Mouse (Mus musculus) bone marrow, adult 2 months (tissue): ENCODE measurements around the gene Ssbp2. TPM values are rescaled to one million over a fixed set of nuclear protein-coding genes. Genes with fewer than 3 reads are reported as not detected.

ENCODE experiments used
- H3K27ac ChIP-seq: fragments of 200-500 bp; 2 replicates; pipeline ENCODE4 v1.5.1; 2012; ENCODE audit warnings: low read depth, mild to moderate bottlenecking, control low read depth, inconsistent platforms, low read length; ENCODE audit not compliant: control insufficient read depth, poor library complexity, insufficient read depth
- H3K4me1 ChIP-seq: fragments of 200-500 bp; 2 replicates; pipeline ENCODE4 v1.6.1; 2011; ENCODE audit warnings: low read length; ENCODE audit not compliant: control insufficient read depth, insufficient read depth
- H3K4me3 ChIP-seq: fragments of 200-500 bp; replicated peaks from 2 replicates; pipeline ENCODE3; 2011; ENCODE audit warnings: mild to moderate bottlenecking, low read depth, low read length, control low read depth; ENCODE audit not compliant: control insufficient read depth
- CTCF ChIP-seq: fragments of 200-500 bp; IDR thresholded peaks from 2 replicates; pipeline ENCODE4 v1.5.1; 2011; ENCODE audit warnings: low read length, control low read depth; ENCODE audit not compliant: control insufficient read depth, insufficient read depth
- POLR2A ChIP-seq: fragments of 200-500 bp; IDR thresholded peaks from 2 replicates; pipeline ENCODE4 v1.6.1; 2011; ENCODE audit warnings: low read depth, mild to moderate bottlenecking, control low read depth, low read length, borderline replicate concordance; ENCODE audit not compliant: control insufficient read depth
- WGBS: fragments of 180-500 bp; shearing (Covaris S2); methylation state at CpG from one replicate; pipeline ENCODE4 v1.1.7; 2018; 5-methylcytosine and 5-hydroxymethylcytosine counted together
- polyA plus RNA-seq: library from polyadenylated mRNA; stranded (reverse); fragments of >200 nt; gene quantifications from 2 replicates; pipeline ENCODE4 v1.2.4, GENCODE M21; 2011; ENCODE audit warnings: low replicate concordance; ENCODE audit not compliant: missing spikeins, insufficient read depth, insufficient read length

Gene Ssbp2
- polyA plus RNA-seq, 1 experiment, result 12.8 TPM

DNA sequence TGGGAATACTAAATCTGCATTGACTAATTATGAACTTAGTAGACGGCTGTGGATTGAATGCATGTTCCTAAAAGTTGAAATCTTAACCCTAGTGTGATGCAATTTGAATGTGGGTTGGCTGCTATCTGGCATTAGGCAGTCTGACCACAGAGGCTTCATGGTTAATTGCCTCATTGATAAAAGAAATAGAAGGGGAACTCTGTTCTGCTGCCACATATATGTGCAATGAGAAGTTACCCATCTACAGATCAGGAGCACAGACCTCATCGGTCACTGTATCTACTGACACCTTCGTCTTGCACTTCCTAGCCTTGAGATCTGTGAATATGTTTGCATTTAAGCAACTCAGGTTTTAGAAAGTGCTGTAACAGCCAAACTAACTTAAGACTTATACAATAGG lies 151.8 kb downstream of the Ssbp2 start:
- H3K27ac ChIP-seq, result no peak overlapping the region
- no peak overlapping the region for H3K4me3 ChIP-seq
- no peaks in the 10 kb centered on the region; the same call in 1 of the 2 replicates for H3K4me1 ChIP-seq
- WGBS, result 14% methylated on average over 3 of the region's 3 CpGs
- TF ChIP-seq CTCF (no peak), POLR2A (no peak)

GRCm38 (mm10) chr13:91612578-91612977 lies 152.5 kb downstream of the Ssbp2 start:
- no peak overlapping the region for H3K4me3 ChIP-seq
- H3K27ac ChIP-seq, result no peak overlapping the region
- no peak for TF ChIP-seq CTCF
- H3K4me1 ChIP-seq, result no peaks in the 10 kb centered on the region
- 72% methylated on average over 4 of the region's 4 CpGs for WGBS

DNA sequence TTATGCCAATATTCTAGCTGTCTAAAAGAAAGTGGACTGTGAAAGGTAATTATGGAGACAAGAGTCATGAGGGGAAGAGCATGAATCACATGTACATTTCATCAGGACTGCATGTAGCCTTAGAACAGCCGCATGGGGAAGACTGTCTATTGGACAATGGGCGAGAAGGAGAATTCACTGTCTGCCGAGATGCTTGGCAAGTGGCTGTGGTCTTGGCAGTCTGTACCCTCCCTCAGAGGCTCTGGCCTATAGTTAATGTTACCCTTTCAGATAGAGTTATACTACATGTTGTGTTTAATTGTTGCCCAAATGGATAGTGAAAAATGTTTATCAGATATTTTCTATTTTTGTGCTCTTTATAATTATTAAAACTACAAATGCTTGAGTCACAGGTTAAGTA lies 156.0 kb downstream of the Ssbp2 start:
- Histone ChIP-seq H3K4me3 (no peak overlapping the region), H3K27ac (no peak overlapping the region), H3K4me1 (no peaks in the 10 kb centered on the region)
- TF ChIP-seq CTCF (no peak), POLR2A (no peak)
- WGBS, result 87% methylated on average over 3 of the region's 3 CpGs

GRCm38 (mm10) chr13:91616876-91617275 lies 156.8 kb downstream of the Ssbp2 start:
- whole genome bisulfite sequencing, result 87% methylated on average over 5 of the region's 5 CpGs
- no peak overlapping the region for H3K27ac ChIP-seq
- no peak overlapping the region for H3K4me3 ChIP-seq
- no peaks in the 10 kb centered on the region for H3K4me1 ChIP-seq
- no peak for TF ChIP-seq CTCF
- TF ChIP-seq POLR2A, result no peak

GRCm38 (mm10) chr13:91619431-91619830 lies 159.3 kb downstream of the Ssbp2 start:
- TF ChIP-seq CTCF (no peak), POLR2A (no peak)
- Histone ChIP-seq H3K27ac (no peak overlapping the region), H3K4me1 (no peaks in the 10 kb centered on the region), H3K4me3 (no peak overlapping the region)
- WGBS, result 67% methylated on average over 1 of the region's 1 CpGs

- Histone ChIP-seq H3K27ac (no peak overlapping the region), H3K4me3 (no peak overlapping the region), H3K4me1 (no peaks in the 10 kb centered on the region)
- 81% methylated on average over 3 of the region's 3 CpGs for WGBS
- TF ChIP-seq POLR2A (no peak), CTCF (no peak)
These were observed 160.5 kb downstream of the Ssbp2 start for GRCm38 (mm10) chr13:91620541-91620940.

DNA sequence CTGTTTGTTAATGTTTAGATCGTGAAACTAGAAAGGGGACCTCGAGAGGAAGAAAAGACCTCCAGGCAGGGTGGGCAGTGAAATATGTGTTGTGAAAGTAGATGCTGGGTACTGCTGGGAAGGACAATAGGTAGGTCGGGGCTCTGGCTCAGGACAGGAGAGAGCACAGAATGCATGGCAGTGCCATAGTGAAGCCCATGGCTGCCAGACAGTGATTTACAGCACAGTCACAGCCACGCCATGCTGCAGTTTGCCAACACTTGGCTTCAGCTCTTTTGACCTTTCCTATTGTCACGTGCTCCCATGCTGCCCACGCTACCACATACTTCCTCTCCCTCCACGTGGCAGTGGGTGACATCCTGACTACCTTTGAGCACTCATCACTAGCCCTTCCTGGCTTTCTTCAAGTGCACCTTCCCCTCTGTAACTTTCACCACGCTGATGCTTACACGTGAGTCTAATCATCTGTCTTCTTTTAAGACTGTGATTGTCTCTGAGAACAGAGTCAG lies 171.3 kb downstream of the Ssbp2 start:
- Histone ChIP-seq H3K4me3 (no peak overlapping the region), H3K4me1 (no peaks in the 10 kb centered on the region; the same call in 1 of the 2 replicates), H3K27ac (no peak overlapping the region)
- WGBS, result 49% methylated on average over 9 of the region's 9 CpGs
- TF ChIP-seq POLR2A (no peak), CTCF (no peak)

DNA sequence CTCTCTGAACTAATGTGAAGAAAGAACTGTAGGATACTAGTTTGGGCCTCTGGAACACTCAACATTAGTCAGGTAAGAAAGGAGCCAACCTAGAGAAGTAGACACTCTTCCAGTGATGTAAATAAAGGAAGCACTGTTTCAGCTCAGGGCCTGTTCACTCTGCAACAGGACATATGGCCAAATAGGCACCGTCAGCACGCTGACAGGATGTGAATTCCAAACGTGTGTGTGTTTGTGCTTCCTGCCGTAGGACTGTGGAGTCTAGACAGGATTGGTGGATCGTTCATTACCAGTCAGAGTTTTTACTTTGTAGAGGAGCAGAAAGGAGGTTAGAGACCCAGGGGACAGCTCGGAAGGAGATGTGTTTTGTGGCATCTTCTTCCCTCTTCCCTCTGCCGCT lies 174.0 kb downstream of the Ssbp2 start:
- H3K4me1 ChIP-seq, result no peaks in the 10 kb centered on the region; the same call in 1 of the 2 replicates
- 47% methylated on average over 7 of the region's 7 CpGs for WGBS
- TF ChIP-seq POLR2A (no peak), CTCF (no peak)
- H3K4me3 ChIP-seq, result no peak overlapping the region
- no peak overlapping the region for H3K27ac ChIP-seq

DNA sequence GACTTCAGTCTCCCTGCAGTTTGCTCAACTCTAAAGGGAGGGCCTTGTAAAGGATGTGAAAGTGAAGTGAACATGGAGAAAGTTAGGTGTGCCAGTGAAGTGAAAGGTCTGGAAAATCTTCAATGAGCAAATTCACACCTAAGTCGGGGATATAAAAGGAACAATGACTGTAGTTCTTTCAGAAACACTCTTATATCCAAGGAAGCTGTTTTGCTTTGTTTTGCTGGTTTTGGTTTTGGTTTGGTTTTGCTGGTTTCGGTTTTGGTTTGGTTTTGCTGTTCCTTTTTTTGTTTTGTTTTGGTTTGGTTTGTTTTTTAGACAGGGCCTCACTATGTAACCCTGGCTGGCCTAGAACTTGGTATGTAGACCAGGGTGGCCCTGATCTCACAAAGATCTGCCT lies 175.9 kb downstream of the Ssbp2 start:
- 12% methylated on average over 2 of the region's 2 CpGs for WGBS
- H3K4me1 ChIP-seq, result no peaks in the 10 kb centered on the region; the same call in 1 of the 2 replicates
- H3K4me3 ChIP-seq, result no peak overlapping the region
- 0 out of 2 replicates have a peak overlapping the region, but pooled peaks have one; percentile 19 for H3K27ac ChIP-seq
- no peak for TF ChIP-seq CTCF
- TF ChIP-seq POLR2A, result no peak
